Mouse (Mus musculus) midbrain, embryonic 13.5 days (tissue): ENCODE data around the gene Cpn1. TPM values are rescaled to one million over a fixed set of nuclear protein-coding genes. Genes with fewer than 3 reads are reported as not detected.

Source experiments
- ATAC-seq: fragments of 200-750 bp; cut with Nextera tagmentation; 2 replicates; pipeline ENCODE4 v1.8.0; 2017; ENCODE audit warnings: mild to moderate bottlenecking, moderate TSS enrichment, moderate library complexity
- H3K27ac ChIP-seq: fragments of 300-500 bp; sonication (generic); 2 replicates; pipeline ENCODE4 v1.5.1; 2015; ENCODE audit warnings: inconsistent platforms, mild to moderate bottlenecking, moderate library complexity
- H3K27me3 ChIP-seq: fragments of 300-500 bp; sonication (generic); 2 replicates; pipeline ENCODE4 v1.6.1; 2015; ENCODE audit warnings: mild to moderate bottlenecking, inconsistent platforms
- H3K36me3 ChIP-seq: fragments of 300-500 bp; sonication (generic); 2 replicates; pipeline ENCODE4 v1.6.1; 2015; ENCODE audit warnings: mild to moderate bottlenecking, inconsistent platforms
- H3K4me1 ChIP-seq: fragments of 300-500 bp; sonication (generic); replicated peaks from 2 replicates; pipeline ENCODE4 v1.6.1; 2015; ENCODE audit warnings: inconsistent platforms
- H3K4me2 ChIP-seq: fragments of 300-500 bp; sonication (generic); replicated peaks from 2 replicates; pipeline ENCODE4 v1.6.1; 2015; ENCODE audit warnings: moderate library complexity, mild to moderate bottlenecking, inconsistent platforms
- H3K4me3 ChIP-seq: fragments of 300-500 bp; sonication (generic); replicated peaks from 2 replicates; pipeline ENCODE4 v1.5.1; 2015; ENCODE audit warnings: mild to moderate bottlenecking, inconsistent platforms
- H3K9ac ChIP-seq: fragments of 300-500 bp; sonication (generic); replicated peaks from 2 replicates; pipeline ENCODE4 v1.6.1; 2015; ENCODE audit warnings: mild to moderate bottlenecking, inconsistent platforms
- H3K9me3 ChIP-seq: fragments of 300-500 bp; sonication (generic); 2 replicates; pipeline ENCODE4 v1.6.1; 2016; ENCODE audit warnings: mild to moderate bottlenecking, inconsistent platforms
- whole genome bisulfite sequencing: fragments of 180-500 bp; shearing (Covaris S2); methylation state at CpG from one replicate; pipeline ENCODE4 v1.1.7; 2015; 5-methylcytosine and 5-hydroxymethylcytosine counted together
- polyA plus RNA-seq: library from polyadenylated mRNA; unstranded; fragments of >200 nt; fragmentation: Nextera tagmentation; extraction: Ambion mirVana; gene quantifications from 2 replicates; pipeline ENCODE4 v1.2.1, GENCODE M21; 2015

Cpn1 gene
- polyA plus RNA-seq, 1 experiment from 2014 or later, result 0.16 TPM

- H3K9me3 ChIP-seq, result no peaks in the 10 kb centered on the region
- H3K4me1 ChIP-seq, result no peaks in the 10 kb centered on the region
- no peak for ATAC-seq
- no peak overlapping the region for H3K27ac ChIP-seq
- H3K36me3 ChIP-seq, result no peaks in the 10 kb centered on the region
- no peak overlapping the region for H3K4me2 ChIP-seq
- H3K27me3 ChIP-seq, result no peaks in the 10 kb centered on the region
- H3K9ac ChIP-seq, result no peak overlapping the region
- 80% methylated on average over 6 of the region's 6 CpGs for WGBS
- H3K4me3 ChIP-seq, result no peak overlapping the region
Observed at GRCm38 (mm10) chr19:43976661-43977060, 9.7 kb downstream of the Cpn1 start.

GRCm38 (mm10) chr19:43974221-43974620 is 12.1 kb downstream of the Cpn1 start:
- no peak for ATAC-seq
- H3K27ac ChIP-seq, result no peak overlapping the region
- H3K9ac ChIP-seq, result no peak overlapping the region
- H3K4me1 ChIP-seq, result no peaks in the 10 kb centered on the region
- no peaks in the 10 kb centered on the region for H3K27me3 ChIP-seq
- no peak overlapping the region for H3K4me2 ChIP-seq
- H3K9me3 ChIP-seq, result no peaks in the 10 kb centered on the region
- no peak overlapping the region for H3K4me3 ChIP-seq
- H3K36me3 ChIP-seq, result no peaks in the 10 kb centered on the region
- 93% methylated on average over 6 of the region's 6 CpGs for WGBS

- H3K36me3 ChIP-seq, result no peaks in the 10 kb centered on the region
- no peaks in the 10 kb centered on the region for H3K27me3 ChIP-seq
- H3K4me1 ChIP-seq, result no peaks in the 10 kb centered on the region
- no peak overlapping the region for H3K4me3 ChIP-seq
- no peaks in the 10 kb centered on the region for H3K9me3 ChIP-seq
- no peak overlapping the region for H3K27ac ChIP-seq
- ATAC-seq, result no peak
- no peak overlapping the region for H3K9ac ChIP-seq
- H3K4me2 ChIP-seq, result no peak overlapping the region
- WGBS, result 94% methylated on average over 9 of the region's 9 CpGs
Observed at GRCm38 (mm10) chr19:43973711-43974110, 12.6 kb downstream of the Cpn1 start.

GRCm38 (mm10) chr19:43972129-43972528 is 14.2 kb downstream of the Cpn1 start:
- H3K4me3 ChIP-seq, result no peak overlapping the region
- H3K27ac ChIP-seq, result no peak overlapping the region
- H3K9ac ChIP-seq, result no peak overlapping the region
- no peaks in the 10 kb centered on the region for H3K9me3 ChIP-seq
- no peak overlapping the region for H3K4me2 ChIP-seq
- H3K27me3 ChIP-seq, result no peaks in the 10 kb centered on the region
- ATAC-seq, result no peak
- H3K36me3 ChIP-seq, result no peaks in the 10 kb centered on the region
- no peaks in the 10 kb centered on the region for H3K4me1 ChIP-seq
- 93% methylated on average over 8 of the region's 8 CpGs for WGBS

- H3K4me2 ChIP-seq, result no peak overlapping the region
- ATAC-seq, result no peak
Observed at GRCm38 (mm10) chr19:43968436-43969026, 17.8 kb downstream of the Cpn1 start.

GRCm38 (mm10) chr19:43966481-43966880 is 19.9 kb downstream of the Cpn1 start:
- Histone ChIP-seq H3K9me3 (no peaks in the 10 kb centered on the region), H3K4me3 (no peak overlapping the region), H3K27me3 (no peaks in the 10 kb centered on the region), H3K27ac (no peak overlapping the region), H3K4me2 (no peak overlapping the region), H3K9ac (no peak overlapping the region), H3K36me3 (no peaks in the 10 kb centered on the region), H3K4me1 (no peaks in the 10 kb centered on the region)
- ATAC-seq, result no peak
- WGBS, result 82% methylated on average over 2 of the region's 2 CpGs

More at GRCm38 (mm10) chr19:43968436-43969026, 17.8 kb downstream of the Cpn1 start:
- no peaks in the 10 kb centered on the region for H3K4me1 ChIP-seq
- H3K9me3 ChIP-seq, result no peaks in the 10 kb centered on the region
- no peaks in the 10 kb centered on the region for H3K36me3 ChIP-seq
- H3K9ac ChIP-seq, result no peak overlapping the region
- WGBS, result 38% methylated on average over 10 of the region's 11 CpGs
- no peak overlapping the region for H3K4me3 ChIP-seq
- H3K27me3 ChIP-seq, result no peaks in the 10 kb centered on the region
- no peak overlapping the region for H3K27ac ChIP-seq

GRCm38 (mm10) chr19:43965496-43966085 is 20.8 kb downstream of the Cpn1 start:
- ATAC-seq, result no peak

GRCm38 (mm10) chr19:43962795-43963194 is 23.6 kb downstream of the Cpn1 start:
- Histone ChIP-seq H3K4me1 (no peaks in the 10 kb centered on the region), H3K9me3 (no peaks in the 10 kb centered on the region), H3K36me3 (no peaks in the 10 kb centered on the region), H3K4me2 (no peak overlapping the region), H3K27ac (no peak overlapping the region), H3K27me3 (no peaks in the 10 kb centered on the region), H3K4me3 (no peak overlapping the region), H3K9ac (no peak overlapping the region)
- ATAC-seq, result no peak
- WGBS, result 73% methylated on average over 9 of the region's 9 CpGs

More at GRCm38 (mm10) chr19:43965496-43966085, 20.8 kb downstream of the Cpn1 start:
- H3K9ac ChIP-seq, result no peak overlapping the region
- no peak overlapping the region for H3K27ac ChIP-seq
- no peaks in the 10 kb centered on the region for H3K27me3 ChIP-seq
- no peaks in the 10 kb centered on the region for H3K9me3 ChIP-seq
- WGBS, result 92% methylated on average over 11 of the region's 11 CpGs
- no peak overlapping the region for H3K4me2 ChIP-seq
- no peaks in the 10 kb centered on the region for H3K36me3 ChIP-seq
- no peaks in the 10 kb centered on the region for H3K4me1 ChIP-seq
- H3K4me3 ChIP-seq, result no peak overlapping the region

GRCm38 (mm10) chr19:43961185-43961584 is 25.2 kb downstream of the Cpn1 start:
- Histone ChIP-seq H3K4me2 (no peak overlapping the region), H3K9ac (no peak overlapping the region), H3K4me3 (no peak overlapping the region), H3K9me3 (no peaks in the 10 kb centered on the region), H3K27ac (no peak overlapping the region), H3K27me3 (no peaks in the 10 kb centered on the region), H3K36me3 (no peaks in the 10 kb centered on the region), H3K4me1 (no peaks in the 10 kb centered on the region)
- 76% methylated on average over 2 of the region's 2 CpGs for WGBS
- no peak for ATAC-seq

GRCm38 (mm10) chr19:43960014-43960413 is 26.3 kb downstream of the Cpn1 start:
- H3K4me1 ChIP-seq, result no peaks in the 10 kb centered on the region
- no peak overlapping the region for H3K4me2 ChIP-seq
- no peak for ATAC-seq
- H3K36me3 ChIP-seq, result no peaks in the 10 kb centered on the region
- no peak overlapping the region for H3K4me3 ChIP-seq
- WGBS, result 88% methylated on average over 11 of the region's 11 CpGs
- H3K9me3 ChIP-seq, result no peaks in the 10 kb centered on the region
- H3K27ac ChIP-seq, result no peak overlapping the region
- no peaks in the 10 kb centered on the region for H3K27me3 ChIP-seq
- no peak overlapping the region for H3K9ac ChIP-seq

GRCm38 (mm10) chr19:43959162-43959561 is 27.2 kb downstream of the Cpn1 start:
- Histone ChIP-seq H3K9ac (no peak overlapping the region), H3K36me3 (no peaks in the 10 kb centered on the region), H3K9me3 (no peaks in the 10 kb centered on the region), H3K4me3 (no peak overlapping the region), H3K27me3 (no peaks in the 10 kb centered on the region), H3K27ac (no peak overlapping the region), H3K4me2 (no peak overlapping the region), H3K4me1 (no peaks in the 10 kb centered on the region)
- no peak for ATAC-seq
- WGBS, result 26% methylated on average over 2 of the region's 2 CpGs

GRCm38 (mm10) chr19:43957881-43958280 is 28.5 kb downstream of the Cpn1 start:
- no peak overlapping the region for H3K4me2 ChIP-seq

GRCm38 (mm10) chr19:43957402-43957801 is 29.0 kb downstream of the Cpn1 start:
- Histone ChIP-seq H3K27me3 (no peaks in the 10 kb centered on the region), H3K36me3 (no peaks in the 10 kb centered on the region), H3K4me2 (no peak overlapping the region), H3K27ac (no peak overlapping the region), H3K4me1 (no peaks in the 10 kb centered on the region), H3K9ac (no peak overlapping the region), H3K4me3 (no peak overlapping the region), H3K9me3 (no peaks in the 10 kb centered on the region)
- no peak for ATAC-seq
- WGBS, result 18% methylated on average over 4 of the region's 4 CpGs

More at GRCm38 (mm10) chr19:43957881-43958280, 28.5 kb downstream of the Cpn1 start:
- WGBS, result 83% methylated on average over 4 of the region's 4 CpGs
- no peaks in the 10 kb centered on the region for H3K4me1 ChIP-seq
- no peaks in the 10 kb centered on the region for H3K36me3 ChIP-seq
- H3K4me3 ChIP-seq, result no peak overlapping the region
- no peak for ATAC-seq
- H3K9ac ChIP-seq, result no peak overlapping the region
- no peaks in the 10 kb centered on the region for H3K9me3 ChIP-seq
- H3K27me3 ChIP-seq, result no peaks in the 10 kb centered on the region
- no peak overlapping the region for H3K27ac ChIP-seq
